Mouse (Mus musculus) liver, embryonic 11.5 days (tissue): Measurements from ENCODE around the gene Agap2. TPM values are rescaled to one million over a fixed set of nuclear protein-coding genes. Genes with fewer than 3 reads are reported as not detected.
A peak's percentile ranks its signal among the peaks of the same experiment; 100 is the strongest.

Experiments used
- ATAC-seq: fragments of 200-750 bp; cut with Nextera tagmentation; replicated peaks from 2 replicates; pipeline ENCODE4 v1.8.0; 2017; ENCODE audit warnings: moderate number of reproducible peaks, mild to moderate bottlenecking, moderate TSS enrichment, moderate library complexity; ENCODE audit not compliant: low FRiP score
- DNase-seq: peaks from one replicate; pipeline ENCODE4 v3.0.0-alpha.2; 2017; ENCODE audit warnings: low spot score
- H3K27ac ChIP-seq: fragments of 300-500 bp; sonication (generic); 2 replicates; pipeline ENCODE4 v1.5.1; 2014; ENCODE audit warnings: mild to moderate bottlenecking, low read depth, low read length, control low read depth
- H3K27me3 ChIP-seq: fragments of 300-500 bp; sonication (generic); replicated peaks from 2 replicates; pipeline ENCODE4 v1.6.1; 2014; ENCODE audit warnings: low read length, mixed read lengths; ENCODE audit not compliant: control insufficient read depth, insufficient read depth
- H3K36me3 ChIP-seq: fragments of 300-500 bp; sonication (generic); 2 replicates; pipeline ENCODE4 v1.6.1; 2014; ENCODE audit warnings: mild to moderate bottlenecking, low read length, moderate library complexity, mixed read lengths; ENCODE audit not compliant: control insufficient read depth, insufficient read depth
- H3K4me1 ChIP-seq: fragments of 300-500 bp; sonication (generic); replicated peaks from 2 replicates; pipeline ENCODE4 v1.6.1; 2014; ENCODE audit warnings: low read length, mixed read lengths; ENCODE audit not compliant: control insufficient read depth, insufficient read depth
- H3K4me2 ChIP-seq: fragments of 300-500 bp; sonication (generic); 2 replicates; pipeline ENCODE4 v1.6.1; 2014; ENCODE audit warnings: mild to moderate bottlenecking, control low read depth, moderate library complexity
- H3K4me3 ChIP-seq: fragments of 300-500 bp; sonication (generic); 2 replicates; pipeline ENCODE4 v1.5.1; 2014; ENCODE audit warnings: low read depth, low read length, control low read depth
- H3K9ac ChIP-seq: fragments of 300-500 bp; sonication (generic); 2 replicates; pipeline ENCODE4 v1.6.1; 2014; ENCODE audit warnings: low read depth, low read length, control low read depth
- H3K9me3 ChIP-seq: fragments of 300-500 bp; sonication (generic); 2 replicates; pipeline ENCODE4 v1.6.1; 2016; ENCODE audit warnings: low read length, inconsistent platforms, mixed read lengths; ENCODE audit not compliant: control insufficient read depth
- WGBS: fragments of 180-500 bp; shearing (Covaris S2); extraction: QIAGEN DNeasy Blood & Tissue Kit; methylation state at CpG from one replicate; pipeline ENCODE4 v1.1.7; 2014; 5-methylcytosine and 5-hydroxymethylcytosine counted together
- polyA plus RNA-seq: library from polyadenylated mRNA; unstranded; fragments of >200 nt; fragmentation: Nextera tagmentation; extraction: Ambion mirVana; gene quantifications from 2 replicates; pipeline ENCODE4 v1.2.1, GENCODE M21; 2014

Gene Agap2
- polyA plus RNA-seq, 1 experiment from 2014 or later: 2.2 TPM

DNA sequence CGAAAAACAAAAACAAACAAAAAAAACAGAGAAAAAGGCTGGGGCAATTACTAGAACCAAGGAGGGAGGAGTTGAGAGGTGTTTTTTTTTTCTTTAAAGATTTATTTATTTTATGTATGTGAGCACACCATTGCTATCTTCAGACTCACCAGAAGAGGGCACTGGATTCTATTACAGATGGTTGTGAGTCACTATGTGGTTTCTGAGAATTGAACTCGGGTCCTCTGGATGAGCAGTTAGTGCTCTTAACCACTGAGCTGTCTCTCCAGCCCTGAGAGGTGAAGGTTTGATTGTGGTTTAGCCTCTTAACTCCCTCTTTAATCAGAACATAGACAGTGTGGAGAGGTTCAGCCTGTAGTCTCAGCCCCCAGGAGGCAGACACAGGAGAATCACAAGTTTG lies 40.0 kb downstream of the Agap2 start:
- Histone ChIP-seq H3K9me3 (no peaks in the 10 kb centered on the region), H3K4me1 (no peaks in the 10 kb centered on the region), H3K9ac (no peak overlapping the region), H3K36me3 (peaks cover 11% of the 10 kb centered on the region), H3K27ac (no peak overlapping the region), H3K4me2 (no peak overlapping the region), H3K27me3 (no peaks in the 10 kb centered on the region), H3K4me3 (no peak overlapping the region)
- 71% methylated on average over 2 of the region's 2 CpGs for WGBS
- ATAC-seq (no peak), DNase-seq (no peak)

DNA sequence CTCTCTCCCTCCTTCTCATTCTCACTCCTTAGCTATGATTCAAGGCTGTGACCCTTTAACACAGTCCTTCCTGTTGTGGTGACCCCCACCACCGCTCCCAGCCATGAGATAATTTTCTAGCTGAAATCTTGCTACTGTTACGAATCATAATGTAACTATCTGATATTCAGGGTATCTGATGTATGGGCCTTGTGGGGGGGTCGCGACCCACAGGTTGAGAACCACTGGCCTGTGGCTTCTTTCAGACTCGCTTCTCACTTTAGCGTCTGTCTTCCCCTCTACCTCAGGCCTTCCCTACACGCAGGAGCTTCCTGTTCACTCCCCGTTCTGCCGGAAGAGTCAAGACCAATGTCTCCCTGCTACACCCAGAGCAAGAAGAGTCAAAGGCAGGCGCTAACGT lies 43.4 kb downstream of the Agap2 start:
- no peak overlapping the region for H3K27ac ChIP-seq
- no peak overlapping the region for H3K4me2 ChIP-seq
- no peak overlapping the region for H3K4me3 ChIP-seq
- peaks cover 21% of the 10 kb centered on the region for H3K4me1 ChIP-seq
- no peaks in the 10 kb centered on the region for H3K27me3 ChIP-seq
- no peaks in the 10 kb centered on the region for H3K9me3 ChIP-seq
- peaks cover 5% of the 10 kb centered on the region for H3K36me3 ChIP-seq
- DNase-seq: no peak
- no peak overlapping the region for H3K9ac ChIP-seq
- no peak for ATAC-seq
- WGBS: 87% methylated on average over 11 of the region's 11 CpGs

- DNase-seq (no peak), ATAC-seq (no peak)
- Histone ChIP-seq H3K36me3 (peaks cover 5% of the 10 kb centered on the region), H3K9ac (no peak overlapping the region), H3K27me3 (no peaks in the 10 kb centered on the region), H3K4me1 (peaks cover 24% of the 10 kb centered on the region), H3K9me3 (no peaks in the 10 kb centered on the region), H3K4me2 (no peak overlapping the region), H3K4me3 (no peak overlapping the region), H3K27ac (no peak overlapping the region)
- 86% methylated on average over 10 of the region's 10 CpGs for WGBS
These were observed 44.1 kb downstream of the Agap2 start for GRCm38 (mm10) chr10:127119229-127119628.

DNA sequence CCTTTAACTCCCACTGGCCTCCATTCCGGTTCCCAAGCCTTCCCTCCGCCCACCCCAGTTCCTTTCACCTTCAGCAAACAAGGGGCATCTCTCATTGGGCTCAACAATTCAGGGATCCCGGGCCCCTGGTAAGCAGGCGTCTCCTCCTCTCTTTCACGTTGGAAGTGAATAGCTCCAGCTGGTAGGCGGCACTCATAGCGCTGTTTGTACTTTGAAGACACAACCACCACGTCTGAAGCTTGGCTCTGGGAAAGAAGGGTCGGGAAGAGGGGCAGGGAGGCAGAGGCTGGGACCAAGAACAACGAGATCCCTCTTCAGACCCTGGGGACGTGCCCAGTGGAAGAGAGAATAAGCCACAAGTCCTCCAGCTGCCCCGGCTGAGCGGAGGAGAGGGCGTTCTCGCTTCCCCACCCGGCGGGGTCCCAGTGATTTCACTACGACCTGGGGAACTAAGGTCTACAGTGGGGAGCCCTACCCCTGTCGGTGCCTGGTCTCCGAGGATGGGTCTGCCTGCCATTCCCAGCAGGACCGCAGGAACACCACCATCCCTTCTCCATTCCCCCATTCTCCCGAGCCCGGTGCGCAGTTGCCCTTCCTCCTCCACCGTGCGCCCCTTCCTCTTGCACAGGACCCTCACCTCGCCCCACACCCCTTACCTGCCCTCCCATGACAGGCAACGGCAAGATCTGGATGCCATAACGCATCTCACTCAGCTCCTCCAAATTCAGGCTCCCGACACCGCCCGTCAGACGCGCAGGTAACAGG lies 45.4 kb downstream of the Agap2 start:
- peaks cover 28% of the 10 kb centered on the region for H3K4me1 ChIP-seq
- WGBS: 3% methylated on average over 34 of the region's 34 CpGs

GRCm38 (mm10) chr10:127121066-127121477 lies 46.0 kb downstream of the Agap2 start, which contains the start of gene Os9:
Gene Os9 (minus strand): TSS chr10:127121131.
- ATAC-seq: peak; percentile 94
- H3K4me2 ChIP-seq: peak within 1 kb of the TSS; percentile 96
- WGBS: under 1% methylated on average over 19 of the region's 19 CpGs
- H3K36me3 ChIP-seq: peaks cover 5% of the 10 kb centered on the region
- H3K4me1 ChIP-seq: peaks cover 28% of the 10 kb centered on the region
- H3K27me3 ChIP-seq: no peaks in the 10 kb centered on the region
- no peak within 1 kb of the TSS for H3K27ac ChIP-seq
- H3K9me3 ChIP-seq: no peaks in the 10 kb centered on the region
- H3K9ac ChIP-seq: peak within 1 kb of the TSS; percentile 76
- DNase-seq: peak; percentile 90
- H3K4me3 ChIP-seq: peak within 1 kb of the TSS; percentile 78

More for the DNA sequence above, 45.4 kb downstream of the Agap2 start:
- no peaks in the 10 kb centered on the region for H3K27me3 ChIP-seq
- ATAC-seq (peak; percentile 13), DNase-seq (no peak)
- H3K9me3 ChIP-seq: no peaks in the 10 kb centered on the region
- H3K4me2 ChIP-seq: peak overlapping the region; percentile 96
- peak overlapping the region; percentile 76 for H3K9ac ChIP-seq
- no peak overlapping the region for H3K27ac ChIP-seq
- peaks cover 5% of the 10 kb centered on the region for H3K36me3 ChIP-seq
- H3K4me3 ChIP-seq: peak overlapping the region; percentile 78

DNA sequence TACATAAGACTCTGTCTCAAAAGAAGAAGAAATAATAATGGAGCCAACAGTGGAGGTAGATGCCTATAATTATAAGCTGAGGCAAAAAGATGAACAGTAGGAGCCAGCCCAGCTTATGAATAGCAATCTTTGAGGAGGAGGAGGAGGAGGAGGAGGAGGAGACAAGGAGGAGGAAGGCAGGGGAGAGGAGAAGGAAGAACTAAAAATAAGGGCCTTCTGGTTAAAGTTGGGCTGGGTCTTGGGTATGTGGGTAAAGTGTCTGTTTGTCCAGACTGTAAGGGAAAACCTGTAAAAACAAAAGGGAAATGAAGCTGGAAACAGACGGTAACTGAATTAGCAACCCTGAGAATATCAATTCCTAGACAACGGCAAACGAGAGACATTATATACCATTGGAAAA lies 46.9 kb downstream of the Agap2 start:
- no peak for ATAC-seq
- no peak for DNase-seq
- H3K9me3 ChIP-seq: no peaks in the 10 kb centered on the region
- WGBS: 84% methylated on average over 3 of the region's 3 CpGs
- H3K36me3 ChIP-seq: peaks cover 5% of the 10 kb centered on the region
- no peak overlapping the region for H3K4me3 ChIP-seq
- no peaks in the 10 kb centered on the region for H3K27me3 ChIP-seq
- H3K27ac ChIP-seq: peak overlapping the region; percentile 70; the same call in 1 of the 2 replicates
- H3K4me1 ChIP-seq: peaks cover 36% of the 10 kb centered on the region
- no peak overlapping the region for H3K9ac ChIP-seq
- H3K4me2 ChIP-seq: 0 out of 2 replicates have a peak overlapping the region, but pooled peaks have one; percentile 1

GRCm38 (mm10) chr10:127122784-127123435 lies 47.8 kb downstream of the Agap2 start:
- Histone ChIP-seq H3K9ac (peak overlapping the region; percentile 56), H3K27ac (peak overlapping the region; percentile 70), H3K4me3 (peak overlapping the region; percentile 30), H3K27me3 (no peaks in the 10 kb centered on the region), H3K9me3 (no peaks in the 10 kb centered on the region), H3K36me3 (peaks cover 2% of the 10 kb centered on the region; the same call in 1 of the 2 replicates), H3K4me2 (peak overlapping the region; percentile 69), H3K4me1 (peaks cover 43% of the 10 kb centered on the region)
- ATAC-seq (peak; percentile 64), DNase-seq (no peak)
- WGBS: 20% methylated on average over 13 of the region's 13 CpGs

- peak overlapping the region; percentile 56 for H3K9ac ChIP-seq
- no peaks in the 10 kb centered on the region for H3K27me3 ChIP-seq
- ATAC-seq: no peak
- H3K36me3 ChIP-seq: 0 out of 2 replicates have a peak, but pooled peaks cover 2% of the 10 kb centered on the region
- peak overlapping the region; percentile 69 for H3K4me2 ChIP-seq
- 13% methylated on average over 4 of the region's 4 CpGs for WGBS
- H3K4me3 ChIP-seq: peak overlapping the region; percentile 30
- H3K4me1 ChIP-seq: peaks cover 47% of the 10 kb centered on the region
- peak overlapping the region; percentile 70 for H3K27ac ChIP-seq
- no peak for DNase-seq
- no peaks in the 10 kb centered on the region for H3K9me3 ChIP-seq
These were observed 48.3 kb downstream of the Agap2 start for GRCm38 (mm10) chr10:127123436-127123805.
